Mouse (Mus musculus): Measurements from ENCODE around the gene Mindy1.
"Not testable (repeated sequence)": the region's sequence is repeated elsewhere in the genome, so short reads cannot be mapped to it uniquely, and the experiment has no call there.

The Mindy1 gene

GRCm38 (mm10) chr3:95324454-95325144 is 43.5 kb downstream of the Mindy1 start:
- no peak for DNase-seq

GRCm38 (mm10) chr3:95328803-95329404 is 47.8 kb downstream of the Mindy1 start:
- no peak for DNase-seq

- DNase-seq = no peak
Measured at GRCm38 (mm10) chr3:95331528-95331927, 50.4 kb downstream of the Mindy1 start.

- DNase-seq = no peak
Measured at GRCm38 (mm10) chr3:95337345-95337744, 56.2 kb downstream of the Mindy1 start.

GRCm38 (mm10) chr3:95338251-95338650 is 57.1 kb downstream of the Mindy1 start:
- no peak for DNase-seq

GRCm38 (mm10) chr3:95343356-95344000 is 62.3 kb downstream of the Mindy1 start:
- not testable (repeated sequence) for DNase-seq
